Mouse (Mus musculus) induced T-regulatory cell, adult 2 months (primary cell): ENCODE measurements at regions not wholly inside any gene's neighbourhood (a gene's known extent, or its start where the extent isn't known, plus 50 kb on each side); places are given as distances from the start of the nearest gene placed in this dataset.

Experiments
- DNase-seq: peaks from one replicate; pipeline ENCODE4 v3.0.0-alpha.2; 2012; ENCODE audit warnings: low read depth

DNA sequence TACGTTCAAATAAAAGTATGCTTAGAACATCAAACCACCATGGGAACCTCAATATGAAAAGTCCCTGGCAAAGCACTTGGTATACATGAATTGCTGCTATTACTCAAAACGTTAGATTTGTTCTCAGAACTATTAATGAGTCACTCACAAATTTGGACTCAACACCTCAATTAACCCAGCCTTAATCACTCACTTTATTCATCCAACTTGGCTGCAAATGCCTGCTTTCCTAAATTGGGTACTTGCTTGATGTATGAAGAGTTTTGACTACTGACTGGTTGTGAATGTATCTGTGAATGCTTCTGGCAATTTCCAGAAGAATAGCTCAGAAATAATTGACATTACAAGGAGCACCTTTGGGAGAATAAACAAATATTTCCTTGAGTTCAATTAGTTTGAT is 308.6 kb downstream of the Arl4a start:
- DNase-seq = no peak

DNA sequence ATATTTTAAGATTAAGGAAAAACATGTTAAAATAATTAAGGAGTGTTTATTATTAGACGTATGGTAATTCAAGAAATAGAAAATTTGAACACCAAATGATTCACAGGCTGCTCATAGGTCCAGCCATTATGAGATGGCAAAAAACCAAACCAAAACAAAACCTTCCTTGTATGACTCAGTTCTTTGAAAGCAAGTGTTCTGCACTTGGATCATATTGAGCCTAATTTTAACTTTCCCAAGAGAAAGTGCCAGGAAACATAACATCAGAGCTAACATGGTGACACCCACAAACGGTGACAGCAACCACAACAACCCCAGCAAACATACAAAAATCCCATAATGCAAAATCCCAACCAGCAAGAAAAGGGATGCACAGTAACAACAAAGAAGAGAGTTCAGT is 313.7 kb downstream of the Arl4a start:
- no peak for DNase-seq

DNA sequence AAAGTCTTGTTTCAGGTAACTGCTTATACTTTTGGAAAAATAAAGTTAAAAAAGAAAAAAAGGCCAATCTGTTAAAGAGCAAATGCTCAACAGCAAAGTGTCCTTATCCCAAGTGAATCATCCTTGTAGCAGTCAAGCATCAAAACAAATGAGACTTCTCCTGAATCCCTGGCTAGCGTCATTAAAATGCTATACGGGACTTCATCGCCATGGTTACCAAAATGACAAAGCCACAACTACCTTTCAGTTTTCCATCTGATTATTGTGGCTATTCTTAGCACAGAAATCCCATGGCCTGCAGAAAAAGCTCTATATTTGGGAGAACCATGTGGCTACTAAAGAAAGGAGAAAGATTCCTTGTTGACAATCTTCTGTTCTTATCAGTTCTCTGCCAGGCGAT is 322.7 kb downstream of the Arl4a start:
- no peak for DNase-seq

DNA sequence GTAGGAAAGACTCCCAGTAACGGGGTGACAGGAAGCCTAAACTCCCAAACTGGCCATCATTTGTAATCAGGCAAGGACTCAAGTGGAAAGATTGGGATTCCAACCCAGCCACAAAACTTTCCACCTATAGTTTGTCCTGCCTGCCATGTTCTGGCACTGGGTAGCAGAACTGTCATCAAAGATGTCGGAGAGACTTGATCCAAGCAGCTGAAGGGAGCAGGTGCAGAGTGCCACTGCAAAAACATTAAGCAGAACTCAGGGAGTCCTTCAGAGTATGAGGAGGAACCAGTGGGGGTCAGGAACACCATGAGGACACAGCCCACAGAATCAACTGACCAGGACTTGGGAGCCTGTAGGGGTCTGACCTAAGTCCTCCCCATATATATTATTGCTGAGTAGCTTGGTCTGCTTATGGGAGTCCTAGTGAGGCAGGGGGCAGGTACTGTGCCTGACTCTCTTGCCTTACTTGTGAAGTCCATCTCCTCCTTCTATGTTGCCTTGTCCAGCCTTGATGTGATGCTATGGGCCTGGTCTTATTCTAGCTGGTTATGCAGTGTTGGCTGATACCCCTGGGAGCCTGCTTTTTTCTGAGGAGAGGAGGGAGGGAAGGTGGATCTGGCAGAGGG is 323.5 kb downstream of the Arl4a start:
- DNase-seq = no peak

DNA sequence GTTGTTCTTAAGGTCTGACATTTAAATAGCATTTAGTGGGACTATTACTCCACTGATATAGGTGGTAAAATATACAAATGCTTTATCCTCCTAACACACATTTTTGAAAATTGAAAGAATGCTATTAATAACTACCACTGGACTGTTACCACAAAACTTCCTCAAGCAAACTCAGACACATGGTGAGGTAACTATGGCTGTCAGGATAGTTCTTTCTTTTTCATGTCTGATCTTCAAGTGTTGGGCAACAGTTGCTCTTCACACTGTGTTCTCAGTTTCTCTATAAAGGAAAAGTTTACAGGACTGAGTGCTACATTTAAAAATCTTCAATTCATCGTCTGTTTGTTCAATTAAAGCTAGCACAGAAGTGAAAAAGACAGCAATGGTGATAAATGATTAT is 326.0 kb downstream of the Arl4a start:
- no peak for DNase-seq

DNA sequence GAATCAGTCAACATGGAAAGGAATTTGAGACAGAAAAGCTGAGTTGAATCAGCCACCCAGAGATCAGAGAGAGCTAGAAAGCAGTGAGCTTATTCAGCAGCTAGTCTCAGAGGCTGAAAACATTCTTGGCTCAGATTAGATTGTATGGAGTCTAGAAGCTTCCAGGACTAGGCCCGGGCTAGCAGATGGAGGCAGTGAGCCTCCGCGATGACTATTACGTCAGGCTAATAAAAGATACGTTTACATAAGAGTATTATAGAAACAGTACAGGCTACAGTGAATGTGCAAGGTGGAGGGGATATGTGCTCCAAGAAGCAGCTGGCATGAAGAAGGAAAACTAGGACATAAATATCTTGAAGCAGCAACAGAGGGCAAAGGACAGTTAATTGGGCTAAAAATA is 328.0 kb downstream of the Arl4a start:
- DNase-seq = no peak

DNA sequence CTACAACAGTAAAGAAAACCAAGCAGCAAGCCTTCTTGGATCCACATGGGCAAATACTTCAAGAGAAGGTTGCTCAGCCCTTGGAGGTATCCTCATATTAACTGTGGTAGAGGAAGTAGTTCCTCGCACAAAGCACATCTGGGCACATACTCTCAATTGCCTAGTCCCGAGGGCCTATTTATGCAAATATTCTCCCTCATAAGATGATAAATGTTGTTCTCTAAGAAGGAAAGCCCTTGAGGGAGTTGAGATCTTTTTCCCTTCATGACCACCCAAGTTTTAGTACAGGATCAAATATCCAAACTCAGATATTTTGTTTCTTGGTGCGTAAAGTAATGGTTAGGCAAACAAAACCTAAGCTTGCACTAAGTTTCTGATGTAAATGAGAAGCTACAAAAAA is 340.6 kb downstream of the Arl4a start:
- no peak for DNase-seq

DNA sequence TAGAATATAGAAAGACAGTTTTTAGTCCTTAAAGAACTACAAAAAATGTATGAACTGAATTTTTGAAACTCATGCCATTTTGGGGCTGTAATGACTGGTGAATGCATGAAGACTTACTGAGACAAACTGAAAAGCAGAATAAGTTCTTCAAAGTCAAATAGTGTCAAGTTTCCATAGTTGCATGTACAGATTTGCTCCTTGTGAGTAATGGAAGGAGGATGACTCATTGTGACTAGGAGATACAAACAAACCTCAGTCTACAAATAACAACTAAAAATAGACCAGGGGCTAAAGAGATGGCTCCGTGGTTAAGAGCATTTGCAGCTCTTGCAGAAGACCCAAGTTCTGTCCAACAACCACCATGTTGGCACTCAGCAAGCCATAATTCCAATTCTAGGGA is 342.5 kb downstream of the Arl4a start:
- DNase-seq = no peak

DNA sequence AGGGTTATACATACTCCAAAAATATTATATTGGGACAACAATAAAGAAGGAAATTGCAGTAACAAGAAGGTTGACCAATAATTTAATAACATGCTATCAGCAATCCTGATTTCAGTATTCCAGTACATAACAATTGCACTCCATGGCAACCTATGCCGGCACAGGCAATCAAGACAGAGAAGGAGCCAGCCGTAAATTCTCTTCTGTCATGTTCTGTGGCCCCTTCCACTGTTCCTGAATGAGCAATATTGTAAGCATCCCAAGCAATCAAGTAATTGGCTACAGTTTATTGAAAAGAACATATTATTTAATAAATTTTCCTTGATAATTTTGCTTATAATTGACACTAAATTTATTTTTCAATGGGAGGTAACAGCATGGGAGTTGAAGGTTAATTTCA is 345.8 kb downstream of the Arl4a start:
- no peak for DNase-seq

DNA sequence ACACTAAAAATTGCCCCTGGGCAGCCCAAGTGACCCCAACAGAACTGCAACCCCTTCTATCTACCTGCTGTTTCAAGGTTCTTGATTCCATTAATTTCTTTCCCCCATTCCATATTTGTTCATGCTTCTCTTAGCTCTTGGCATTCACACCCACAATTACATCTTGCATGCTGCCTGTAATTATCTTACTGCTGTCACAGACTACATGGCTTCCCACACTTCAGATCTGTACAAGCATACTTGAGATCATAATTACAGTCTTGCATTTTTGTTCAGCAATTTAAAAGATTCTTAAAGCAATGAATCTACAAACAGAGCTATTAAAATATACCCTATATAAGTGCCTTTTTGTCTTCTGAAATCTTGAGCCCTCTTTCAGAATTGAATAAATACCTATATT is 352.4 kb downstream of the Arl4a start:
- no peak for DNase-seq

DNA sequence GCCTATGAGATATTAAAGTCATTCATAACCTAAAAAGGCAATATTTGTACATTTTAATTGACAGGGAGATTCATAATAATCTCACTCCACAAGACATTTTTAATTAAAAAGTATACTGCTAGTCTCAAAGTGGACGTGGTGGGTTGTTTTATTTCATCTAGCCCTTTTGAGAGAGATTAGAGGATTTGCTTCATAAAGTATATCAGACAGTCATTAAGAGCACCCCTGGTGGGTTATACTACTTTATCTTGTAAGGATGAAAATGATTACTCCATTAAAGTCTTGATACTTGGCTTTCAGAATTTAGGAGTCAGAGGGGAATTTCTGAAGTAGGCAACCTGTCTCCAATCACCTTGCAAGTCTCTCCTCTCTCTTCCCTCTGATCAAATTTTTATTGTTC is 355.7 kb downstream of the Arl4a start:
- DNase-seq = no peak

DNA sequence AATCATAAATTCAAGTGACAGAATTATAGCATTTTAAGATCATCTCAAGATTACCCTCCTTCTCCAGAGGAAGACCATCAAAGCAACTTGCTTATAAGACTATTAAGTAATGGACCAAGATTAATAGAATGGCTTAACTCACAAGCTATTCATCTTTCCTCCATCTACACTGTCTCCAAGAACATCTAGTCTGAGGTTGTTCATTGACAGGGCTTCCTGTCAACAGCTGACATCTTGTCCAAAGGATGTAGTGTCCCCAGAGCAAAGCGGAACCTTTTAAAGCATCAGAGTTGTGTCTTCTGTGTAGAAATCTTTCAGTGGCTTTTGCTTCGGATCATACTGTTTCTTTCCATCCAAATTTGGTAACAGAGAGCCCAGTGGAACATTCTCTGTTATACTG is 362.2 kb downstream of the Arl4a start:
- DNase-seq = no peak

DNA sequence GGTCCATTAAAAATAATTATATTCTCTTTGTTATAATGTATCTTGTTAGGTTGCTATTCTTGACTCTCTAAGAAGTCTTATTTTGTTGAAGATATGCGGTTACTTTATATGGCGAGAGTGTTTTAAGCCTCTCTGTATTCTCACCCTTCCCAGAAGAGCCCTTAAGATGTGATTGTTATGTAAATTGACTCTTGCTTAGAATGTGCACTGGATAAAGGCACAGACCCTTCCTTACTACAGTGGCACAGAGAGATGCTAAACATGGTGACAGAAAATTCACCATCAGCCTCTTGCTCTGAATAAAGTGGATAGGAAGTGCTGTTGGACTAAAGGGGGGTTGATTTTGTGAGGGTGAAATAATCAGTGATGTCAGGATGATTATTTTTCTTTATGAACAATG is 370.1 kb downstream of the Arl4a start:
- DNase-seq = no peak

DNA sequence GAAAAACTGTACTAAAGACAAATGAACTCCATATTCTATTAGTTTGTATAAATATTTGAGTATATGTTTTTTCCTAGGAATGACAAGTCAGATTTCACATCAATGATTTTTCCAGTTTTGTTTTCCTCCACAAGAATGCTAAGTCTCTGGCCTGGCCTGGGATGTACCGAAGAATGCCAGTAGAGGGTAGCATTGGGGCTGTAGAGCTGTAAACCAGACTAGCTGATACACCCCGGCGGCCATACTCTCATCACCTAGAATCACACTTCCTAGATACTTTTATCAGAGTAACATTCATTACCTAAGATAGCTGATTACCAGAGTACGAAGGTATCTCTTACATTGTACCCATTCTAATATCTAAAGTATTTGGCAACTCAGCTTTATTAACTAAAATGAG is 372.4 kb downstream of the Arl4a start:
- peak; percentile 61 for DNase-seq

DNA sequence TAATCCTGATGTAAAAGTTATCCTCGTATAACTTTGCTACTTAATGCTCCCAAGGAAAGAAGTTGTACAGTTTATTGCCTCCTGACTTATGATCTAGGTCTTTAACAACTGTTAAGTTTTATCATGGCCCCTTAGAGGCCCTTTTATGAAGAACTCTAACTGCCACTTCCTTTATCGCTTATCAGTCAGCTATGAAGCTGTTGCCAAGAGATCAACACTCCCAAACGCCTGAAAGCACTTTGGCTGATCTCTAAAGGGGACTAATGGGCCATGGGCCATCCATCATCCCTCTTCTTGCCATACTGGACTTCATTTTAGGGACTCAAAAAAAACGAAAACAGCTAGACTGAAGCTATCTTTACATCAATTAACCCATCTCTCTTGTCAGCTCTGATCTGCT is 377.4 kb downstream of the Arl4a start:
- DNase-seq = no peak

DNA sequence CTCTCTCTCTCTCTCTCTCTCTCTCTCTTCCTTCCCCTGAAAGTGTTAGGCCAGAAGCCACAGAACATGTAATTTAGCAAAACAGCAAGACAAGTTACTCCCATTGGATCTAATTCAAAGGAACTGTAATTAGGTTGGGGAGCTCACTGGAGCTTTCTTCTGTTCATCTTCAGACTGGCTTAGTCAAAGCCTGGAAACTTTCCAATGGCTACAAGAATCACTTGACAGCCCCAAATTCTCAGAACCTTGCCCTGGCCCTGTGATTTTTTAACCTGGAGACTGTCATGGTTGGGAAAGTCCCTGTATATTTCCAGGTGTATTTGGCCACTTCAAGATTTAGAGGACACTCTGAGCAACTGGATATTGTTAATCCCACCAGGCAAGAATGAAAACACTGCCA is 381.2 kb downstream of the Arl4a start:
- DNase-seq = no peak

DNA sequence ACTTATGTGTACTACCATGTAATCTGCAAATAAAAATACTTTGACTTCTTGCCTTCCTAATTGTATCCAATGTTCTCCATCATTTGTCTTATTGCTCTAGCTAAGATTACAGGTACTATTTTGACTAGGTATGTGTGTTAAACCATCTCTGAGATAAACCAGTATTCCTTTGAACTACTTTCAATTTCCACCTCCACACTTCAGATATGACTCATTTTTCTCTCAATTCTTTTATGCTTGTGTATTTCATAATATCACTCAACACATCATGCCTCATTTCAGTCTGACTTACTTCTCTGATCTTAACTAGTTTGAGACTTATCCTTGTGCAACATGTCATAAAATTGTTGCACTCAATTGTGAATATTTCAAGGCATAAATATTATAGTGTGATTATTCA is 388.9 kb downstream of the Arl4a start:
- DNase-seq = peak; percentile 29

DNA sequence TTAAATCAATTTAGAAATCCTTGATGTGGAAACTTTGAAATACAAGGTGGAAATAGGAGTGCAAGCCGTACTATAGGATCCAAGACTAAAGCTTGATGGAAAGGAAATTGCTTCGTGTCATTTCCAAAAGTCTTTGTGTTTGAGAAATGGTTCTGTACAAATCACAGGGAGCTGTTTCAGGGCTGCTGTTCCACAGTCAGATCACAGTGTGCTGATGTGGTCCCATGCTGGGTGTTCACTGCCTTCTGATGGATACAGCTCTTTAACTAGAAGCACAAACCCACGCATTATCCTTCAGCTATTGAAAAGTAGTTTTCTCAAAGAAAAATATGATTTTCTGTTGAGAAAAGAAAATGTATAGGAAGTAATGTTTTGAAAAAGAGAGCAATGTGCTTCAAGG is 391.3 kb downstream of the Arl4a start:
- no peak for DNase-seq

DNA sequence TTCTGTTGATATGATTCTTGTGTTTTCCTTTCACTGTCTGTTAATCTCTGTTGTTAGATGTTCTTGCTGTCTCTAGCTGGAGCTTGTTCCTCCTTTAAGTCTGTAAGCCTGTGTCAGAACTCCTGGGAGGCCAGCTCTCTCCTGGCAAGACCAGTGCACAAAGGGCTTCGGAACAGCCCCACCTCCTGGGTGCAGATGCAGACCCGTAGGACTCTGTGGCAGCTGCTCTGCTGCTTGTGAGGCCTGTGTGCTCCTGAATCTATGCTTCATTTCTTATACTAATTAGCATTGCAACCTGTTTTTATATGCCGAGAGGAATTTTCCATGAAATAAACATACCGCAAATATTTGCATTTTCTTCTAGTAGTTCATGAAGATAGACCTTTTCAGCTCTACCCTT is 392.2 kb downstream of the Arl4a start:
- DNase-seq = no peak

DNA sequence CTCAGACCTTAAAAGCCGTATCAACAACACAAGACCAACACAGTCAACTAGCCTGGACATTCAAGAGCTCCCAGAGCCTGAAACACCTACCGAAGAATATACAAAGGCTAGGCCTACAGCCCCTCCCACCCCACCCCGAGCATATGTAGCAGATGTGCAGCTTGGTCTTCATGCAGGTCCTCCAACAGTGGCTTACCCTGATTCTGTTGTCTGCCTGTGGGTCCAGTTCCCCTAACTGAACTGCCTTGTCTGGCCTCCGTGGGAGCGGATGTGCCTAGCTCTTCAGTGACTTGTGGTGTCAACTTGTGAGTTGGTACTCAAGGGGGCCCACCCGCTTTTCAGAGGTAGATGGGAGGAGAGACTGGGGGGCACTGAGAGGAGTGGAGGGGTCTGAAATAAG is 398.6 kb downstream of the Arl4a start:
- no peak for DNase-seq

DNA sequence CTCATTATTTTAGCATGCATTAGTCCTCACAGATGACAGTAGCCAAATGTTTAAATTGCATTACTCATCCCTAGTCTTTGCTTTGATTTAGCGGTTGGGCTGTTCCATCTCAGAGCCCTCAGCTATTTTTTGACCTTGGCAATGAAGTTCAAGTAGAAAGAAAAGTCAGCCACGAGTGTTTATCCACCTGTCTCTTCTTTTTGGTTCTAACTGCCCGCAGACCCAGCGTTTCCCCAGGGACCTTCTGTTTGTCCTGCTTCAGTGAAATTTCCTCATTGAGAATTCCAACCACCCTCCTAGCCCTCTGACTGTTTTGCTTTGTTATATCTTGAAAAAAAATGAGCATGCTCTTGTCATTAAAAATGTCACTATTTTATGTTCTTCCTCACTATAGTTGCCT is 403.5 kb downstream of the Arl4a start:
- no peak for DNase-seq

DNA sequence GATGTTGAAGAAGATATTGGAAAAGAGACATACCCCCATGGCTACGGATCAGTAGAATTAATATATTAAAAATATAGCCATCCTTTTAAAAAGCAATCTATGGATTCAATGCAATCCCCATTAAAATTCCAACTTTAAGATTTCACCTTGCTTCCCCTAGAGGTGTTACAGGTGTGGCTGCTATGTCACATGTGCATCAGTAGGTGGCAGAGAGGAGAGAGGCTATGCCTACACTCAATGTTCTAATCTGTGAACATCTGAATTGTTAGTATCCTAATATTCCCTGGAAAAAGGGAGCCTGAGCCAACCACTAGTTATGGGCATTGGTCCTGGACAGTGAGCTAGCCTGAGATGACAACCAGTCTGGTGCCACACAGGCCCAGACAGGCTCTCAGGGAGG is 416.6 kb downstream of the Arl4a start:
- peak; percentile 2 for DNase-seq

DNA sequence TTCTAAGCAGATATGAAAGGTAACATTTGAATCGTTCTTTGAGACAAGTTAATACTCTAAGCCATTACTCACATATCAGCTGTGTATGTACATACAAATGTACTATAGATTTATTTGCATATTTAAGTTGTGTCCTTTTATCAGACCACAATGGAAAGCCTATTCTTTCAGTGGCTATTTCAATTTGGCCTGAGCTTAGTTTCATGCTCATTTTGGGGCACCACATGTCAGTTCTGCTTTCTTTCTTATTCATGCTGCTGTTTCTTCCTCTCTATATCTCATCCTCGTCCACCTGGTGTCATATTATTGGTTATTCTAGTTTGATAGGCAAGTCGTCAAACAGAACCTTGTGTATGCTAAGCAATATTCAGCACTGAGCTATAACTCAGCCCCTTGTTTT is 432.5 kb downstream of the Arl4a start:
- DNase-seq = no peak

DNA sequence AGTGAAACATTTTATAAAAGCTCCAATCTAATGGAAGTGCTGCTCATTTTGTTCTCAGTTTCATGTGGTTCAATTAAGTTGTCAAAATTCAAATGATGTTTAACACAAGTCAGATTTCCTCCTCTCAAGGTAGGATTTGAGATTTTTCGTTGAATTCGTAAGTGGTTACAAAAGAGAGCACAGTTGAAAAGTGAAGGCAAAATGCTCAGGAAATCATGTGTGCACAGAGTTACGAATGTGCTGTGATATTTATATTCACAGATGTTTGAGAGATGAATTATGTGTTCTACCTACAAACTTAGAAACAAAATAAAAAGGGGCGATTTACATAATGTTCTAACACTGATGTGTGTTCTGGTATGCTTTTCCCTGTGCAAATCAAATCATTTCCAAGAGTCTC is 433.1 kb downstream of the Arl4a start:
- DNase-seq = no peak

DNA sequence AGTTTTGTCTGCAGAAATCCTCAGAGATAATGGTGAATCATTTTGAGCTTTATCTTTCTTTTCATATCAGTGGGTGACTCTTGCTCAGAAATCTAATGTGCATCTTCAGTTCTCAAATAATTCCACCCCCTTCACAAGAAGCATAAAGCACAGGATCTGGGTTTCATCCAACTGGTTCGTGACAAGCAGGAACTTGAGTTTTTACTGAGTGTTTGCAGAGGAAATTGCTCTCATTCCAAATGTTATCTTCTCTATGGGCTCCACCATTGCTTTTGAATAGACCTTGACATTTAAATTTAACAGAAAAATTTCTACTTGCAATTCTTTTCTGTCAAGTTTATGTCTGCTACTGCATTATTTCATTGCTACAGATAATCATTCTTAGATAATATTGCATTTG is 443.1 kb downstream of the Arl4a start:
- no peak for DNase-seq
